Mouse (Mus musculus) CD4-positive, CD25-positive, alpha-beta regulatory T cell, adult 4 months (primary cell): ENCODE results near the gene Nudt19. TPM values are rescaled to one million over a fixed set of nuclear protein-coding genes. Genes with fewer than 3 reads are reported as not detected.
"Not testable (repeated sequence)": the region's sequence is repeated elsewhere in the genome, so short reads cannot be mapped to it uniquely, and the experiment has no call there.

Source experiments
- ATAC-seq: one replicate; pipeline ENCODE4 v1.8.0; 2017
- polyA plus RNA-seq, 2 experiments: library from polyadenylated mRNA; unstranded; fragments of 100-300 nt; shearing (Covaris generic); gene quantifications; one replicate each; pipeline ENCODE4 v1.2.1; 2017

Nudt19 gene
- polyA plus RNA-seq, 2 experiments from 2014 or later: 42.0 to 46.8 TPM

GRCm38 (mm10) chr7:35564872-35565271, 8.8 kb upstream of the Nudt19 start:
- not testable (repeated sequence) for ATAC-seq

- ATAC-seq: no peak
These were observed 8.2 kb upstream of the Nudt19 start for GRCm38 (mm10) chr7:35564067-35564865.

- no peak for ATAC-seq
These were observed 7.0 kb upstream of the Nudt19 start for GRCm38 (mm10) chr7:35563071-35563470.

- no peak for ATAC-seq
These were observed 3.7 kb upstream of the Nudt19 start for GRCm38 (mm10) chr7:35559838-35560237.

GRCm38 (mm10) chr7:35558681-35559080, 2.6 kb upstream of the Nudt19 start:
- ATAC-seq: no peak

- ATAC-seq: no peak
These were observed 1.5 kb upstream of the Nudt19 start for GRCm38 (mm10) chr7:35557577-35557976.

- ATAC-seq: no peak
These were observed 801 bp upstream of the Nudt19 start for GRCm38 (mm10) chr7:35556905-35557304.

GRCm38 (mm10) chr7:35555224-35556204, 590 bp downstream of the Nudt19 start:
- peak; percentile 82 for ATAC-seq

GRCm38 (mm10) chr7:35554605-35555175, 1.4 kb downstream of the Nudt19 start:
- ATAC-seq: peak; percentile 37

GRCm38 (mm10) chr7:35553751-35554604, 2.1 kb downstream of the Nudt19 start:
- no peak for ATAC-seq

GRCm38 (mm10) chr7:35545881-35546280, 10.2 kb downstream of the Nudt19 start:
- peak; percentile 89 for ATAC-seq

GRCm38 (mm10) chr7:35537562-35537961, 18.5 kb downstream of the Nudt19 start, which contains the start of gene Tdrd12:
TSS of gene Tdrd12 (minus strand) at chr7:35537745.
- ATAC-seq: no peak

- no peak for ATAC-seq
These were observed 20.2 kb downstream of the Nudt19 start for GRCm38 (mm10) chr7:35535750-35536512.

- not testable (repeated sequence) for ATAC-seq
These were observed 25.6 kb downstream of the Nudt19 start for GRCm38 (mm10) chr7:35530544-35530943.

- no peak for ATAC-seq
These were observed 26.1 kb downstream of the Nudt19 start for GRCm38 (mm10) chr7:35530026-35530425.

- ATAC-seq: no peak
These were observed 29.3 kb downstream of the Nudt19 start for GRCm38 (mm10) chr7:35526795-35527194.

- ATAC-seq: no peak
These were observed 54.1 kb downstream of the Nudt19 start for GRCm38 (mm10) chr7:35501995-35502394.

- ATAC-seq: no peak
These were observed 58.6 kb downstream of the Nudt19 start for GRCm38 (mm10) chr7:35497516-35497915.
